Mouse (Mus musculus) embryonic stem cell, embryonic (primary cell): ENCODE data around the gene Serpinb1a.
"Not testable (repeated sequence)": the region's sequence is repeated elsewhere in the genome, so short reads cannot be mapped to it uniquely, and the experiment has no call there.

ENCODE experiments used
- CTCF ChIA-PET, 4 experiments: fragments of 300-600 bp in 2 of 4; fragments of 350-600 bp in 2 of 4; sonication (Branson Sonifier 250); formaldehyde crosslinking; loops; one replicate each; lab custom pipeline; 2022; ENCODE audit warnings: inconsistent platforms in 2 of 4; lab: Charles Lee
- POLR2A ChIA-PET, 4 experiments: fragments of 300-600 bp in 2 of 4; fragments of 350-600 bp in 2 of 4; sonication (Branson Sonifier 250); formaldehyde crosslinking; loops; one replicate each; lab custom pipeline; 2022; ENCODE audit warnings: antibody characterized with exemption in 4 of 4, inconsistent platforms in 1 of 4; lab: Charles Lee

The Serpinb1a gene

GRCm38 (mm10) chr13:32850668-32851404 is at the start of gene Serpinb1a:
TSS of gene Serpinb1a (minus strand) at chr13:32851185.
- CTCF ChIA-PET = interaction anchor here in 3 of 4 experiments (0.6 to 3.3 kb wide), 11 partner anchors 12 to 1124 kb away, joined by 3 to 11 read pairs (median 5); no protein-coding TSS in a partner anchor
- POLR2A ChIA-PET = interaction anchor here in 3 of 4 experiments (0.7 to 1.4 kb wide), 5 partner anchors 13 to 46 kb away, joined by 3 read pairs; no protein-coding TSS in a partner anchor

DNA sequence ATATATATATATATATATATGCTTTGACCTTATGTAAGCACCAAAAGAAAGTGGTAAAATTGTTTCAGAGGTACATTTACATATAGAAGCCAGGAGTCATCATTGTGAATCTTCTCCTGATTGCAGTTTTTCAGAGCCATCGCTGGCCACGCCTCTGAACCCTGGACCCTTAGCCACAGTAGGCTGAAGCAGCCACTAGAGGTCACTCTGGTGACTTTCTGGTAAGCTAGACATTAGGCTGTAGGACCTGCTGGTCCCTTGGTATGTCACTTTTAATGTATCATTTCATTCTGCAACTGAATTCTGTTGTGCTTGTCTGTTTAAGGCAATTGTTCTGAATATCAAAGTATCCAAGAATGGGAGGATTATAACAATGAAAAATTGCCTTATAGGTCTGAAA is 49.7 kb upstream of the Serpinb1a start:
- ChIA-PET CTCF (interaction anchor here (0.5 to 2.9 kb wide), 19 partner anchors 26 to 356 kb away, joined by 3 to 20 read pairs (median 4); partner anchors contain the start of genes Serpinb1a (in 1 of the 4) and Serpinb1b (in 1 of the 4)), POLR2A (interaction anchor here in 2 of 4 experiments (0.7 kb wide), 2 partner anchors 28 to 180 kb away, joined by 3 to 6 read pairs; no protein-coding TSS in a partner anchor)

- CTCF ChIA-PET = not testable (repeated sequence)
- POLR2A ChIA-PET = interaction anchor here in 1 of 4 experiments (0.5 kb wide), 1 partner anchor 66 kb away, joined by 3 read pairs; the partner anchor contains the start of gene Serpinb6b
Observed at GRCm38 (mm10) chr13:32899114-32899513, 48.1 kb upstream of the Serpinb1a start.

DNA sequence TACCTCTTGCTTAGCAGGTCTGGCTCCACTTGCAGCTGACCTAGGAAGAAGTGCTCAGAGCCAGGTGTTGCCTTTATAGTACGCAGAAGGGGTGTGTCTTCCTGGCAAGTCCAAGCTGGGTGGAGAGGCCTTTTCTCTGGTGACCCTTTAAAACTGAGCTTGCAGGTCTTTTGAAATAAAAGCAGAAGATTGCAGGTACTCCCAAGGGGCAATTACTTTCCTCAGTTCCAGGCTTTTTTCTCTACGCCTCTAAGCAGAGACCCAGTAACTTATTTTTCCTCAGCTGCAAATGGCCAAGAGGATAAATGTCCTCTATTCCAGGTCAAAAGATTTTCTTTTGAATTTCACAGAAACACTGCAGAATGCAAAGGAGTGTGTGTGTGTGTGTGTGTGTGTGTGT is 47.1 kb upstream of the Serpinb1a start, which contains the start of gene Serpinb1c:
Serpinb1c (minus strand) TSS at position 101 of the 400 bp plus-strand sequence.
- CTCF ChIA-PET = interaction anchor here in 1 of 4 experiments (0.7 kb wide), 2 partner anchors 32 to 130 kb away, joined by 3 read pairs; no protein-coding TSS in a partner anchor
- POLR2A ChIA-PET = interaction anchor here in 2 of 4 experiments (0.5 to 0.8 kb wide), 3 partner anchors 132 to 1265 kb away, joined by 3 to 6 read pairs (median 3); partner anchors contain the start of genes Psmg4 (in 1 of the 2) and Serpinb6c (in 1 of the 2)

GRCm38 (mm10) chr13:32896931-32897330 is 45.9 kb upstream of the Serpinb1a start:
- ChIA-PET CTCF (interaction anchor here in 1 of 4 experiments (1.7 kb wide), 1 partner anchor 31 kb away, joined by 5 read pairs; no protein-coding TSS in a partner anchor), POLR2A (no interaction called here)

- POLR2A ChIA-PET = no interaction called here
Observed at GRCm38 (mm10) chr13:32884755-32885154, 33.8 kb upstream of the Serpinb1a start.

GRCm38 (mm10) chr13:32873862-32874261 is 22.9 kb upstream of the Serpinb1a start:
- POLR2A ChIA-PET = interaction anchor here in 1 of 4 experiments (0.7 kb wide), 1 partner anchor 1146 kb away, joined by 3 read pairs; no protein-coding TSS in a partner anchor
- CTCF ChIA-PET = no interaction called here

More at GRCm38 (mm10) chr13:32884755-32885154, 33.8 kb upstream of the Serpinb1a start:
- CTCF ChIA-PET = no interaction called here

- CTCF ChIA-PET = no interaction called here
- POLR2A ChIA-PET = no interaction called here
Observed at GRCm38 (mm10) chr13:32868843-32869242, 17.9 kb upstream of the Serpinb1a start.

GRCm38 (mm10) chr13:32868233-32868632 is 17.2 kb upstream of the Serpinb1a start:
- CTCF ChIA-PET, POLR2A ChIA-PET: not testable (repeated sequence)

DNA sequence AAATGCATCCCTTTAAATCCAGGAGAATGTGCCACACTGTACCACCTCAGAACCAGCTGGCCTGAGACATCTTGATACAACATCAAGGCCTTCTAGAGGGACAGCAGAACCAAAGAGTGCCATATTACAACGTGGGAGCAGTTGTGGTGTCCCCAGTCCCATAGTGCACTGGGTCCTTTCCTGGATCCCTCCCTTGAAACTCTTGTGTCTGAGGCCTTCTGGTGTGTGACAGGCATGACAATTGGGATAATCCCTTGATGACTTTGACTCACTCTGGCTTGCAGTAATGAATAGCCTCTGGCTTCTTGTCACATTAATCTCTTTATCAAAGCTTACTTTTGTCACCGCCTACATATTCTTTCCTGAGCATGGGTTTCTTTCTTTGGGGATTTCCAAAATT is 16.0 kb upstream of the Serpinb1a start:
- POLR2A ChIA-PET = no interaction called here
- CTCF ChIA-PET = interaction anchor here in 3 of 4 experiments (0.5 to 2.2 kb wide), 5 partner anchors 16 to 209 kb away, joined by 3 to 10 read pairs (median 5); partner anchors contain the start of gene Serpinb1a (in 2 of the 3)

GRCm38 (mm10) chr13:32866484-32866883 is 15.5 kb upstream of the Serpinb1a start:
- CTCF ChIA-PET = interaction anchor here in 3 of 4 experiments (0.5 to 2.2 kb wide), 11 partner anchors 16 to 966 kb away, joined by 3 to 10 read pairs (median 4); partner anchors contain the start of gene Serpinb1a (in 2 of the 3)

GRCm38 (mm10) chr13:32865591-32865990 is 14.6 kb upstream of the Serpinb1a start:
- ChIA-PET POLR2A (no interaction called here), CTCF (interaction anchor here in 3 of 4 experiments (0.6 to 2.2 kb wide), 10 partner anchors 15 to 1055 kb away, joined by 3 to 10 read pairs (median 4); partner anchors contain the start of genes Serpinb1a (in 2 of the 3) and Serpinb1c (in 1 of the 3))

More at GRCm38 (mm10) chr13:32866484-32866883, 15.5 kb upstream of the Serpinb1a start:
- POLR2A ChIA-PET = no interaction called here

GRCm38 (mm10) chr13:32864529-32864928 is 13.5 kb upstream of the Serpinb1a start:
- CTCF ChIA-PET, POLR2A ChIA-PET: not testable (repeated sequence)

DNA sequence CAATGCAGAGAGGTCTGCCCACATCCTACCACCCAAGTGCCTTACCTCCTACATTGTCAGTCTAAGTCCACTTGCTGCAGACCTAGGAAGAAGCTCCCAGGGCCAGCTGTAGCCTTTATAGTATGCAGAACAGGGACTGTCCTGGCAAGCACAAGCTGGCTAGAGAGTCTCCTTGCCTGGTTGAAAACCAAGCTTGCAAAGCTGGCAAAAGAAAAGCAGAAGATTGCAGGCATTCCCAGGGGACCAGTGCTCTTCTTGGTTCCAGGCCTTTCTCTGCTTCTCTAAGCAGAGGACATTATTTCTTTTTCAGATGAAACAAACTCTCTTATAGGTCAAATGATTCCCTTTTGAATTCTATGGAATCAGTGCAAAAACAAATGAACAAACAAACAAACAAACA is 12.5 kb upstream of the Serpinb1a start:
- POLR2A ChIA-PET = interaction anchor here in 2 of 4 experiments (1.0 kb wide), 2 partner anchors 10 to 13 kb away, joined by 3 read pairs; no protein-coding TSS in a partner anchor
- CTCF ChIA-PET = interaction anchor here in 3 of 4 experiments (0.5 to 1.5 kb wide), 4 partner anchors 12 to 343 kb away, joined by 4 to 8 read pairs (median 6); partner anchors contain the start of gene Serpinb1a (in 1 of the 3)

GRCm38 (mm10) chr13:32860821-32861220 is 9.8 kb upstream of the Serpinb1a start:
- CTCF ChIA-PET = no interaction called here

GRCm38 (mm10) chr13:32853073-32853472 is 2.1 kb upstream of the Serpinb1a start:
- POLR2A ChIA-PET = interaction anchor here in 1 of 4 experiments (1.1 kb wide), 1 partner anchor 10 kb away, joined by 3 read pairs; no protein-coding TSS in a partner anchor
- CTCF ChIA-PET = no interaction called here

More at GRCm38 (mm10) chr13:32860821-32861220, 9.8 kb upstream of the Serpinb1a start:
- POLR2A ChIA-PET = no interaction called here

DNA sequence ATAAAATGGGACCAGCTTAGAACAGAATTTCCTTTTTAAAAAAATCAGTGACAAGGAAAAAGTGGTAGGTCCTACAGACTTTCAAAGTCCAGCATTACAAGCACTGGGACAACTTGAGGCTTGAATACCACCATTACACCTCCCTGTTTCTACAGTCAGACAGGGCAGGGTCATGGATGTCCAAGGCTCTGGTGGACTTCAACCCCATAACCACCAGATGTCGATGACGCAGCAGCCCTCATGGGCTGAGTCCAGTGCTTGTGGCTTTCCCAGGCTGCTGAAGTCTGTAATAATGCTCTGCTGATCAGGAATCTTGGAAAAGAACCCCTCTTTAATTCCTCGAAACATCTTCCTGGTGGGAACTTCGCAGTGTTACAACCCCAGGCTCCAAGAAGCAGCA is 1.6 kb upstream of the Serpinb1a start:
- ChIA-PET POLR2A (interaction anchor here in 1 of 4 experiments (1.4 kb wide), 1 partner anchor 20 kb away, joined by 3 read pairs; no protein-coding TSS in a partner anchor), CTCF (interaction anchor here in 3 of 4 experiments (0.6 to 3.3 kb wide), 10 partner anchors 10 to 166 kb away, joined by 3 to 10 read pairs (median 4); no protein-coding TSS in a partner anchor)

- CTCF ChIA-PET = interaction anchor here (0.6 to 3.3 kb wide), 12 partner anchors 11 to 167 kb away, joined by 3 to 10 read pairs (median 4); no protein-coding TSS in a partner anchor
- POLR2A ChIA-PET = interaction anchor here in 1 of 4 experiments (1.4 kb wide), 1 partner anchor 19 kb away, joined by 3 read pairs; no protein-coding TSS in a partner anchor
Observed at GRCm38 (mm10) chr13:32851967-32852366, 982 bp upstream of the Serpinb1a start.
